Mouse (Mus musculus) right cerebral cortex, adult 2 months (tissue): ENCODE results near the gene Tanc2.
A peak's percentile ranks its signal among the peaks of the same experiment; 100 is the strongest.

ENCODE experiments used
- DNase-seq, 2 experiments: peaks; one replicate each; pipeline ENCODE4 v3.0.0; 2021 to 2022; ENCODE audit warnings: low spot score in 2 of 2

The Tanc2 gene

GRCm38 (mm10) chr11:105589877-105590641, at the start of gene Tanc2:
Tanc2 (plus strand) TSS chr11:105589986.
- DNase-seq = peak; percentile 34 to 49

- DNase-seq = no peak
These were observed 49.0 kb upstream of the Tanc2 start for GRCm38 (mm10) chr11:105540781-105541180.

GRCm38 (mm10) chr11:105541366-105541765, 48.4 kb upstream of the Tanc2 start:
- no peak for DNase-seq

- DNase-seq = no peak
These were observed 47.7 kb upstream of the Tanc2 start for GRCm38 (mm10) chr11:105542129-105542528.

- no peak for DNase-seq
These were observed 44.0 kb upstream of the Tanc2 start for GRCm38 (mm10) chr11:105545801-105546200.

- no peak for DNase-seq
These were observed 43.4 kb upstream of the Tanc2 start for GRCm38 (mm10) chr11:105546393-105546792.

GRCm38 (mm10) chr11:105548383-105548782, 41.4 kb upstream of the Tanc2 start:
- no peak for DNase-seq

- DNase-seq = no peak
These were observed 40.3 kb upstream of the Tanc2 start for GRCm38 (mm10) chr11:105549164-105550121.

GRCm38 (mm10) chr11:105557285-105557684, 32.5 kb upstream of the Tanc2 start:
- peak in 1 of 2 experiments; percentile 14 for DNase-seq

- DNase-seq = no peak
These were observed 31.7 kb upstream of the Tanc2 start for GRCm38 (mm10) chr11:105558091-105558490.

GRCm38 (mm10) chr11:105558803-105559505, 30.8 kb upstream of the Tanc2 start:
- no peak for DNase-seq

- DNase-seq = no peak
These were observed 26.2 kb upstream of the Tanc2 start for GRCm38 (mm10) chr11:105563546-105563945.

GRCm38 (mm10) chr11:105567221-105567641, 22.6 kb upstream of the Tanc2 start:
- no peak for DNase-seq

GRCm38 (mm10) chr11:105571996-105572395, 17.8 kb upstream of the Tanc2 start:
- DNase-seq = no peak

- DNase-seq = no peak
These were observed 15.5 kb upstream of the Tanc2 start for GRCm38 (mm10) chr11:105574241-105574640.

- DNase-seq = no peak
These were observed 12.6 kb upstream of the Tanc2 start for GRCm38 (mm10) chr11:105577211-105577610.

GRCm38 (mm10) chr11:105582020-105582419, 7.8 kb upstream of the Tanc2 start:
- DNase-seq = no peak

- peak; percentile 89 to 95 for DNase-seq
These were observed 432 bp upstream of the Tanc2 start for GRCm38 (mm10) chr11:105589231-105589876.

GRCm38 (mm10) chr11:105591905-105592304, 2.1 kb downstream of the Tanc2 start:
- DNase-seq = peak; percentile 44

- DNase-seq = no peak
These were observed 12.4 kb downstream of the Tanc2 start for GRCm38 (mm10) chr11:105602177-105602576.

- DNase-seq = no peak
These were observed 36.4 kb downstream of the Tanc2 start for GRCm38 (mm10) chr11:105626201-105626600.
